In the genomic region with DNA sequence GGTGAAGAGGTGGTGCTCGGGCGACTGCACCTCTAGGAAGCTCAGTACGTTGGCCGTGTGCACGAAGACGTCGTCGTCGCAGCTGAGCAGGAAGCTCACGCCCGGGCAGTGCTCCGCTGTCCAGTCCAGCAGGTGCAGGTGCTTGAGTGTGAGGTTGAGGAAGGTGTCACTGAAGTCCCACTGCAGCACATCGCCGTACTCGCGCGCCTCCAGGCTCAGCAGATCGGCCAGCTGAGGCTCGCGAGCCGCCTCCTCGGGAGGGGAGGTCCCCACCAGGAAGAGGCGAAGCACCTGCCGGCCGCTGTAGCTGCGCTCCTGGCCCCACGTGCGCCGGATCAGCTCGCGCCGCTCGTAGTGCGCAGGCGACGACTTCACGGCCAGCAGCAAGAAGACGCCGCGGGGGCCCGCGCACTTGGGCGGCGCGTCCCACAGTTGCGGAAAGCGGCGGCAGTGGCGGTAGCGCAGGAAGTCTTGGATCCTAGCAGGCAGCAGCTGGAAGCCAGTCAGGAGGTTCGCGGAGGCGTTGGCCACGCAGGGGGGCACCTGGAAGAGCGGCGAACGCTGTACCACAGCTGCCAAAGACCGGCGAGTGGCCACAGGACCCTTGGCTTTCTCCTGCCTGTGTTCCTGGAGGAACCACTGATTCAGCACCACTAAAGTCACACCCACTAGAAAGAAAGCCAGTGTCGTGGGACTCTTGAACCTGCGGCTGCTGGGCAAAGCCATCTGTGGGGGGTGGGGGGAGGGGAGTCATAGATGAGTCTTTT, we compare ENCODE assay signal across 8 mouse cellular contexts. TPM values are rescaled to one million over a fixed set of nuclear protein-coding genes. Genes with fewer than 3 reads are reported as not detected.
DNase-seq lines count a peak whose midpoint lies in the region; ATAC-seq and TF ChIP-seq lines count a peak whose summit lies in the region.

No protein-coding gene starts in this region.

- no peak for DNase-seq in heart, adult 9 months (ENCODE audit: low spot score in 2 of 2)
- DNase-seq in embryo, embryonic 10.5 days (ENCODE audit: low spot score) = peak; percentile 24
- DNase-seq in induced T-regulatory cell, adult 2 months (ENCODE audit: low read depth) = peak; percentile 54
- peak; percentile 62 for DNase-seq in thymus, postnatal 0 days (ENCODE audit: low spot score)

- no peak for ATAC-seq in heart, embryonic 12.5 days (ENCODE audit: insufficient number of reproducible peaks, low FRiP score)
- ATAC-seq in megakaryocyte-erythroid progenitor cell, adult 5-6 weeks (replicated peaks; ENCODE audit: low FRiP score, low TSS enrichment, poor library complexity, severe bottlenecking) = peak; percentile 14; the same call in 1 of the 2 replicates
- no peak for ATAC-seq in monocyte, adult 5-6 weeks (replicated peaks; ENCODE audit: insufficient number of reproducible peaks, low FRiP score, low TSS enrichment, poor library complexity, severe bottlenecking)

- no peak overlapping the region for H3K27ac ChIP-seq in heart, embryonic 12.5 days (ENCODE audit: poor library complexity, severe bottlenecking)

- WGBS in heart, embryonic 12.5 days = 3% methylated on average over 61 of the region's 61 CpGs

- peak overlapping the region; percentile 80 for H3K4me2 ChIP-seq in heart, embryonic 12.5 days

- H3K4me3 ChIP-seq in heart, embryonic 12.5 days = peak overlapping the region; percentile 46
- H3K4me3 ChIP-seq in E14TG2a.4 (replicated peaks; ENCODE audit: low read length) = peak overlapping the region; percentile 73

- H3K9ac ChIP-seq in heart, embryonic 12.5 days = no peak overlapping the region; the same call in 1 of the 2 replicates

- H3K4me1 ChIP-seq in heart, embryonic 12.5 days (replicated peaks) = peaks cover 16% of the 10 kb centered on the region
- H3K4me1 ChIP-seq in E14TG2a.4 (replicated peaks; ENCODE audit: low read depth, low read length) = peaks cover 33% of the 10 kb centered on the region

- H3K27me3 ChIP-seq in heart, embryonic 12.5 days (replicated peaks) = peaks cover 50% of the 10 kb centered on the region
- H3K27me3 ChIP-seq in E14TG2a.4 (ENCODE audit: insufficient read depth, low read length) = peaks cover 62% of the 10 kb centered on the region

- H3K9me3 ChIP-seq in heart, embryonic 12.5 days (replicated peaks) = no peaks in the 10 kb centered on the region
- H3K9me3 ChIP-seq in E14TG2a.4 (ENCODE audit: low read length) = no peaks in the 10 kb centered on the region

- H3K36me3 ChIP-seq in heart, embryonic 12.5 days = no peaks in the 10 kb centered on the region
- no peaks in the 10 kb centered on the region for H3K36me3 ChIP-seq in E14TG2a.4 (ENCODE audit: insufficient read depth, low read length)

- TF ChIP-seq CTCF in E14TG2a.4 (conservative IDR thresholded peaks at IDR 0.05; ENCODE audit: low read length) = no peak

RNA-seq across cellular contexts. Expression of a gene that starts 5.1 kb away (rescaled TPM):
- 0.10 TPM in 1 of 2 replicates, not detected in the other for polyA plus RNA-seq in heart, embryonic 12.5 days (2016; fragmentation: Nextera tagmentation; extraction: Ambion mirVana)
- not detected in 2 replicates for total RNA-seq in megakaryocyte-erythroid progenitor cell, adult 5-6 weeks (2014; fragmentation: Nextera tagmentation)
- not detected in 2 replicates for total RNA-seq in megakaryocyte-erythroid progenitor cell, adult 5-6 weeks (2017)
- polyA plus RNA-seq in thymus, postnatal 0 days (2015; fragmentation: Nextera tagmentation; extraction: Ambion mirVana) = 0.22 and 0.24 TPM in 2 replicates
- total RNA-seq in monocyte, adult 5-6 weeks (2017) = 0.19 to 0.43 TPM in 2 of 3 replicates, not detected in the other

RNA-seq across cellular contexts. Expression of a gene that starts 16.1 kb away (rescaled TPM):
- polyA plus RNA-seq in heart, embryonic 12.5 days (2016; fragmentation: Nextera tagmentation; extraction: Ambion mirVana) = 7.4 and 8.0 TPM in 2 replicates
- total RNA-seq in megakaryocyte-erythroid progenitor cell, adult 5-6 weeks (2014; fragmentation: Nextera tagmentation) = 7.5 and 8.3 TPM in 2 replicates
- 5.6 and 5.9 TPM in 2 replicates for total RNA-seq in megakaryocyte-erythroid progenitor cell, adult 5-6 weeks (2017)
- polyA plus RNA-seq in thymus, postnatal 0 days (2015; fragmentation: Nextera tagmentation; extraction: Ambion mirVana) = 8.4 and 11.1 TPM in 2 replicates
- total RNA-seq in monocyte, adult 5-6 weeks (2017) = 0.76 to 2.3 TPM in 2 of 3 replicates, not detected in the other

RNA-seq across cellular contexts. Expression of a gene that starts 48.9 kb away (rescaled TPM):
- polyA plus RNA-seq in heart, embryonic 12.5 days (2016; fragmentation: Nextera tagmentation; extraction: Ambion mirVana) = 0.19 and 0.20 TPM in 2 replicates
- total RNA-seq in megakaryocyte-erythroid progenitor cell, adult 5-6 weeks (2014; fragmentation: Nextera tagmentation) = 0.63 and 0.82 TPM in 2 replicates
- not detected in 2 replicates for total RNA-seq in megakaryocyte-erythroid progenitor cell, adult 5-6 weeks (2017)
- polyA plus RNA-seq in thymus, postnatal 0 days (2015; fragmentation: Nextera tagmentation; extraction: Ambion mirVana) = 0.55 and 0.70 TPM in 2 replicates
- 0.29 TPM in 1 of 3 replicates, not detected in the others for total RNA-seq in monocyte, adult 5-6 weeks (2017)

Comparison
In these comparisons a context has a peak if more than half of its experiments do, and no peak if none do; other contexts are left out.
1. DNase-seq: peak in embryo, embryonic 10.5 days (single experiment), induced T-regulatory cell, adult 2 months (single experiment) and thymus, postnatal 0 days (single experiment); none in heart, adult 9 months (0 of 2).